ENCODE assay signal across 33 mouse cellular contexts in genomic region chr5:151418551-151418950, GRCm38 (mm10). TPM values are rescaled to one million over a fixed set of nuclear protein-coding genes. Genes with fewer than 3 reads are reported as not detected.
DNase-seq lines count a peak whose midpoint lies in the region; ATAC-seq and TF ChIP-seq lines count a peak whose summit lies in the region.
"Had no signal": no experiment of that assay in that cellular context is flagged by ENCODE, and none has a peak within 500 bp of the region (broad histone marks: within the 10 kb centered on the region; RNA-seq: fewer than 3 reads in every experiment).

No protein-coding gene starts in this region.

- peak; percentile 56; a peak in 3 of 4 replicates for TF ChIP-seq EP300 in MEL (IDR thresholded peaks at IDR 0.05; ENCODE audit: low read depth in 1 of 2, low read length in 2 of 2)

- TF ChIP-seq RAD21 in MEL (IDR thresholded peaks at IDR 0.05; ENCODE audit: low read depth, low read length): no peak

- H3K27me3 ChIP-seq in MEL (ENCODE audit: control insufficient read depth in 1 of 2, insufficient read depth in 2 of 2, low read length in 2 of 2): no peaks in the 10 kb centered on the region
- no peaks in the 10 kb centered on the region for H3K27me3 ChIP-seq in liver, embryonic 16.5 days (ENCODE audit: control insufficient read depth, insufficient read depth, low read depth, low read length)
- H3K27me3 ChIP-seq: embryonic facial prominence, embryonic 13.5 days; forebrain, embryonic 15.5 days; hindbrain, embryonic 15.5 days; kidney, embryonic 15.5 days; limb, embryonic 13.5 days; megakaryocyte, embryonic 14.5 days; midbrain, embryonic 15.5 days; neural tube, embryonic 13.5 days had no signal

- H3K36me3 ChIP-seq in MEL (ENCODE audit: control insufficient read depth in 1 of 2, insufficient read depth in 2 of 2, low read length in 2 of 2): peaks cover 0 to 10% of the 10 kb centered on the region in 2 experiments; a peak in 2 of 4 replicates
- H3K36me3 ChIP-seq in liver, embryonic 16.5 days (ENCODE audit: control insufficient read depth, insufficient read depth): no peaks in the 10 kb centered on the region
- H3K36me3 ChIP-seq: embryonic facial prominence, embryonic 13.5 days; forebrain, embryonic 15.5 days; hindbrain, embryonic 15.5 days; kidney, embryonic 15.5 days; limb, embryonic 13.5 days; midbrain, embryonic 15.5 days; neural tube, embryonic 13.5 days had no signal

- no peak for TF ChIP-seq POLR2A in MEL (IDR thresholded peaks at IDR 0.05; ENCODE audit: control insufficient read depth in 1 of 2, insufficient read depth in 1 of 2, low read depth in 1 of 2, low read length in 2 of 2, poor library complexity in 1 of 2)

- no peaks in the 10 kb centered on the region for H3K79me2 ChIP-seq in MEL (ENCODE audit: control insufficient read depth, insufficient read depth, low read length, poor library complexity)

- peak overlapping the region; percentile 44 for H3K4me2 ChIP-seq in liver, embryonic 16.5 days (ENCODE audit: low read depth, low read length)
- H3K4me2 ChIP-seq: embryonic facial prominence, embryonic 13.5 days; forebrain, embryonic 15.5 days; hindbrain, embryonic 15.5 days; kidney, embryonic 15.5 days; limb, embryonic 13.5 days; lung, embryonic 14.5 days; midbrain, embryonic 15.5 days; neural tube, embryonic 13.5 days had no signal

- no peak for TF ChIP-seq CTCF in MEL (IDR thresholded peaks at IDR 0.05 in 2 of 3, conservative IDR thresholded peaks at IDR 0.05 in 1 of 3; ENCODE audit: control insufficient read depth in 1 of 3, insufficient read depth in 1 of 3, low read depth in 2 of 3, low read length in 3 of 3, poor library complexity in 1 of 3, severe bottlenecking in 1 of 3)

- H3K4me1 ChIP-seq in MEL (ENCODE audit: control insufficient read depth in 1 of 2, insufficient read depth in 2 of 2, low read length in 2 of 2): peaks cover 0 to 2% of the 10 kb centered on the region in 2 experiments; a peak in 2 of 4 replicates
- H3K4me1 ChIP-seq in liver, embryonic 16.5 days (ENCODE audit: control insufficient read depth, low read depth, low read length): peaks cover 26% of the 10 kb centered on the region
- H3K4me1 ChIP-seq: forebrain, embryonic 15.5 days; hindbrain, embryonic 15.5 days; limb, embryonic 13.5 days; midbrain, embryonic 15.5 days had no signal

- peak; percentile 91 for ATAC-seq in liver, embryonic 16.5 days (ENCODE audit: low read depth)
- ATAC-seq: activated CD4-positive, CD25-positive, alpha-beta regulatory T cell, adult 4 months; forebrain, embryonic 15.5 days; midbrain, embryonic 15.5 days had no signal

- no peak overlapping the region for H3K9ac ChIP-seq in MEL (ENCODE audit: control insufficient read depth, low read depth, low read length, poor library complexity, severe bottlenecking)
- no peak overlapping the region for H3K9ac ChIP-seq in liver, embryonic 16.5 days (ENCODE audit: low read depth, low read length)
- H3K9ac ChIP-seq: embryonic facial prominence, embryonic 13.5 days; forebrain, embryonic 15.5 days; hindbrain, embryonic 15.5 days; kidney, embryonic 15.5 days; limb, embryonic 13.5 days; lung, embryonic 14.5 days; midbrain, embryonic 15.5 days; neural tube, embryonic 13.5 days had no signal

- no peak overlapping the region for H3K27ac ChIP-seq in MEL (ENCODE audit: control insufficient read depth, low read depth, low read length)
- peak overlapping the region; percentile 34; the same call in 1 of the 2 replicates for H3K27ac ChIP-seq in liver, embryonic 16.5 days (ENCODE audit: low read length)
- H3K27ac ChIP-seq: embryonic facial prominence, embryonic 13.5 days; forebrain, embryonic 15.5 days; hindbrain, embryonic 15.5 days; kidney, embryonic 15.5 days; limb, embryonic 13.5 days; midbrain, embryonic 15.5 days; neural tube, embryonic 13.5 days had no signal

- H3K4me3 ChIP-seq in MEL (ENCODE audit: control insufficient read depth in 1 of 2, insufficient read depth in 1 of 2, low read depth in 2 of 2, low read length in 2 of 2): no peak overlapping the region
- H3K4me3 ChIP-seq in liver, embryonic 16.5 days (ENCODE audit: low read depth, low read length): no peak overlapping the region
- H3K4me3 ChIP-seq: embryonic facial prominence, embryonic 13.5 days; forebrain, embryonic 15.5 days; hindbrain, embryonic 15.5 days; kidney, embryonic 15.5 days; limb, embryonic 13.5 days; megakaryocyte, embryonic 14.5 days; midbrain, embryonic 15.5 days; myocyte; neural tube, embryonic 13.5 days had no signal

- DNase-seq in MEL (ENCODE audit: low read depth, low spot score): no peak
- peak; percentile 71 for DNase-seq in c-Kit-negative CD71-positive TER-119-positive erythroid progenitor cells, embryonic 14.5 days (ENCODE audit: low read depth, low spot score)
- peak; percentile 82 for DNase-seq in liver
- no peak for DNase-seq in cerebellum, postnatal 25 days
- DNase-seq in cerebellum, adult 11 months: no peak
- no peak for DNase-seq in layer of hippocampus, postnatal 25 days (ENCODE audit: extremely low spot score in 1 of 2, low spot score in 1 of 2)
- DNase-seq: adrenal gland, postnatal 10 days; cerebellum, postnatal 10 days; gastrocnemius, postnatal 10 days; heart, adult 18-20 months; heart, postnatal 4 days; kidney, postnatal 36 days; lung, embryonic 14.5 days; right cerebral cortex, adult 18-20 months; right cerebral cortex, postnatal 4 days had no signal

- no peaks in the 10 kb centered on the region for H3K9me3 ChIP-seq in MEL (replicated peaks; ENCODE audit: insufficient read depth, low read length)
- no peaks in the 10 kb centered on the region for H3K9me3 ChIP-seq in liver, embryonic 16.5 days (replicated peaks; ENCODE audit: control insufficient read depth, low read length)
- H3K9me3 ChIP-seq: embryonic facial prominence, embryonic 13.5 days; forebrain, embryonic 15.5 days; hindbrain, embryonic 15.5 days; kidney, embryonic 15.5 days; limb, embryonic 13.5 days; midbrain, embryonic 15.5 days; neural tube, embryonic 13.5 days had no signal

- WGBS in liver, embryonic 16.5 days (ENCODE audit: insufficient replicate concordance): 39% methylated on average over 2 of the region's 2 CpGs

TF ChIP-seq in MEL, 35 proteins besides CTCF, POLR2A, EP300 and RAD21:
- TF ChIP-seq HCFC1 (IDR thresholded peaks at IDR 0.05; ENCODE audit: low read depth, low read length) (no peak), MAFK (IDR thresholded peaks at IDR 0.05; ENCODE audit: borderline replicate concordance, low read depth, low read length) (no peak), RCOR1 (IDR thresholded peaks at IDR 0.05; ENCODE audit: low read depth, low read length) (no peak), MYB (IDR thresholded peaks at IDR 0.05; ENCODE audit: low read depth, low read length) (no peak), GATA1 (IDR thresholded peaks at IDR 0.05; ENCODE audit: low read depth, low read length) (peak; percentile 68; the same call in 1 of the 2 replicates), ZC3H11A (IDR thresholded peaks at IDR 0.05; ENCODE audit: low read depth, low read length) (no peak), CHD2 (IDR thresholded peaks at IDR 0.05; ENCODE audit: low read length) (no peak), NELFE (IDR thresholded peaks at IDR 0.05; ENCODE audit: low read depth, low read length) (no peak), MYC (IDR thresholded peaks at IDR 0.05; ENCODE audit: low read depth, low read length) (no peak), TAL1 (IDR thresholded peaks at IDR 0.05; ENCODE audit: low read length) (peak; percentile 55), GABPA (IDR thresholded peaks at IDR 0.05; ENCODE audit: low read depth, low read length) (no peak), TCF12 (IDR thresholded peaks at IDR 0.05; ENCODE audit: low read depth, low read length) (peak; percentile 80), MAX (IDR thresholded peaks at IDR 0.05; ENCODE audit: low read length) (no peak)

RNA-seq across cellular contexts. Expression of gene Gm42906, which starts 9.4 kb away (rescaled TPM):
- not detected in 2 replicates for total RNA-seq in MEL (2012; rRNA removed)
- polyA plus RNA-seq in MEL (2012; ENCODE audit: insufficient read depth in 1 of 2, insufficient read length in 2 of 2, low read depth in 1 of 2, low replicate concordance in 2 of 2, missing spikeins in 1 of 2): not detected
- not detected in 2 replicates for polyA plus RNA-seq in liver, embryonic 16.5 days (2015; fragmentation: Nextera tagmentation; extraction: Ambion mirVana)
- not detected for total RNA-seq in layer of hippocampus, postnatal 25 days (2021)
- total RNA-seq: adrenal gland, postnatal 10 days; heart, postnatal 4 days; layer of hippocampus, adult 8-10 months; left cerebral cortex, postnatal 25 days had no signal
- polyA plus RNA-seq: activated CD4-positive, CD25-positive, alpha-beta regulatory T cell, adult 4 months; C2C12; embryonic facial prominence, embryonic 13.5 days; forebrain, embryonic 15.5 days; heart, embryonic 16.5 days; hindbrain, embryonic 15.5 days; intestine, embryonic 14.5 days; kidney, embryonic 15.5 days; limb, embryonic 13.5 days; lung, embryonic 14.5 days; midbrain, embryonic 15.5 days; myocyte; neural tube, embryonic 13.5 days; stomach, embryonic 16.5 days; thymus, postnatal 0 days had no signal

Comparison
In these comparisons a context has a peak if more than half of its experiments do, and no peak if none do; other contexts are left out.
1. DNase-seq: peak in c-Kit-negative CD71-positive TER-119-positive erythroid progenitor cells, embryonic 14.5 days (single experiment) and liver (single experiment); none in MEL (single experiment), cerebellum, postnatal 25 days (0 of 2), cerebellum, adult 11 months (single experiment) and layer of hippocampus, postnatal 25 days (0 of 2).